Mouse (Mus musculus): ENCODE measurements around the gene Zzz3.

DNA sequence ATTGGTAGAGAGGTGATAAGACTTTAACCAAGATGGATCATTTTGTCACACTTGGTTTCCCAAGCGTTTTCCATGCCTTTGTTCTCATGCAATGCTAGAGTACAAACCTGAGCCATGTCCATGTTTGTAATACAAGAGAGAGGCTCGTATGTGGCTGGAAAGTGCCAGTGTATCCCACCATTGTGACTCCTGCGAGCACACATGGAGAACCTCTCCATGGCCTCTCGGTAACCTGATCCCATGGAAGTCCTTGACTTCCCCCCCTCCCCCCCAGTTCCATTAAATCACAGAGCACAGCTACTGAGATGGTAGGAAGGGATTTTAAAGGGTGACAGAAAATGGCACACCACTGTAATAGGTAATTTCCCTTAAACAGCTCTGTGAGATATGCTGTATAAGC lies 65.5 kb downstream of the Zzz3 start:
- TF ChIP-seq CTCF (IDR thresholded peaks at IDR 0.05) (no peak), EP300 (IDR thresholded peaks at IDR 0.05) (no peak)

All from lung, postnatal 0 days (tissue).